Mouse (Mus musculus) G1E (cell line): ENCODE data around the gene Nop10. TPM values are rescaled to one million over a fixed set of nuclear protein-coding genes. Genes with fewer than 3 reads are reported as not detected.

Experiments used
- ATAC-seq: 2 replicates; pipeline ENCODE4 v1.8.0; 2016; ENCODE audit warnings: mild to moderate bottlenecking; ENCODE audit not compliant: insufficient number of reproducible peaks, poor library complexity, low FRiP score, severe bottlenecking; ENCODE audit errors: extremely low read depth
- DNase-seq: peaks from one replicate; pipeline ENCODE4 v3.0.0; 2012; ENCODE audit warnings: low spot score
- H3K27me3 ChIP-seq: 2 replicates; pipeline ENCODE4 v1.6.1; 2012; ENCODE audit warnings: mild to moderate bottlenecking, low read length, inconsistent platforms; ENCODE audit not compliant: insufficient read depth
- H3K36me3 ChIP-seq: replicated peaks from 2 replicates; pipeline ENCODE3; 2012; ENCODE audit warnings: mild to moderate bottlenecking, inconsistent platforms
- H3K4me1 ChIP-seq: 2 replicates; pipeline ENCODE4 v1.6.1; 2012; ENCODE audit warnings: low read depth, low read length, inconsistent platforms, mixed read lengths; ENCODE audit not compliant: insufficient read depth
- H3K4me3 ChIP-seq: 2 replicates; pipeline ENCODE4 v1.5.1; 2012; ENCODE audit warnings: low read depth, mild to moderate bottlenecking, inconsistent platforms, low read length, moderate library complexity, mixed read lengths
- H3K9me3 ChIP-seq: replicated peaks from 2 replicates; pipeline ENCODE4 v1.6.1; 2012; ENCODE audit warnings: inconsistent platforms
- CTCF ChIP-seq: IDR thresholded peaks from 2 replicates; pipeline ENCODE4 v1.5.1; 2012; ENCODE audit warnings: low read depth, low read length, inconsistent platforms, mixed read lengths
- GATA1 ChIP-seq: IDR thresholded peaks from 2 replicates; pipeline ENCODE4 v1.6.1; 2012; ENCODE audit warnings: borderline replicate concordance, low read length, inconsistent platforms, mixed read lengths
- GATA2 ChIP-seq: IDR thresholded peaks from 2 replicates; pipeline ENCODE4 v1.6.1; 2012; ENCODE audit warnings: low read depth, low read length, inconsistent platforms, borderline replicate concordance
- POLR2AphosphoS5 ChIP-seq: IDR thresholded peaks from 2 replicates; pipeline ENCODE4 v1.6.1; 2012; ENCODE audit warnings: low read depth, low read length, inconsistent platforms; ENCODE audit not compliant: insufficient replicate concordance
- TAL1 ChIP-seq: conservative IDR thresholded peaks from 2 replicates; pipeline ENCODE4 v1.6.1; 2012; ENCODE audit warnings: low read depth, low read length, inconsistent platforms, mixed read lengths
- polyA plus RNA-seq: library from polyadenylated mRNA; stranded (reverse); fragments of >175 nt; gene quantifications from 2 replicates; pipeline ENCODE4 v1.2.3, GENCODE M21; 2012
- total RNA-seq, 2 experiments: library from RNA; stranded (forward) in 1 of 2; stranded (reverse) in 1 of 2; fragments of 200-1000 nt in 1 of 2; fragments of >200 nt in 1 of 2; fragmentation: Nextera tagmentation in 1 of 2; gene quantifications; 2 replicates each; pipeline ENCODE4 v1.2.3; 2014 to 2017

The Nop10 gene
- total and polyA plus RNA-seq, 3 experiments = 34.5 to 240 (median 53.1) TPM

DNA sequence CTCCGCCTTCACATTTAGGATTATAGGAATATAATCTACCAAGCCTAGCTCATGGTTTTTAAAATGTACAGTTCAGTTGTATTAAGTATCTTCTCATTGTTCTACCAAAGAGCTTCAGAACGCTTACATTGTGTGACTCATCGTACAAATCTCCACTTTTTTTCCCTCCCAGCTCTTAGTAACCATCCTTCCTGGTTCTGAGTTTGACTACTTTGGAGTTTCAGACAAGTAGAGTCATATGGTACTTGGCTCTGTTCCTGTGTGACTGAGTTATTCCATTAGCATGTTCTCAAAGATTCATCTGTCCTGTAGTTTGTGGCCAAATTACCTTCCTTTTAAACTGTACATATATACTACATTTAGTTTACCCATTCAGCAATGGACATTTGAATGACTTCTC, 46.9 kb downstream of the Nop10 start:
- no peaks in the 10 kb centered on the region for H3K9me3 ChIP-seq
- no peaks in the 10 kb centered on the region for H3K36me3 ChIP-seq
- DNase-seq (no peak), ATAC-seq (no peak)
- H3K27me3 ChIP-seq = no peaks in the 10 kb centered on the region
- H3K4me3 ChIP-seq = no peak overlapping the region
- TF ChIP-seq TAL1 (no peak), GATA2 (no peak), CTCF (no peak), GATA1 (no peak), POLR2AphosphoS5 (no peak)
- no peaks in the 10 kb centered on the region; the same call in 1 of the 2 replicates for H3K4me1 ChIP-seq

DNA sequence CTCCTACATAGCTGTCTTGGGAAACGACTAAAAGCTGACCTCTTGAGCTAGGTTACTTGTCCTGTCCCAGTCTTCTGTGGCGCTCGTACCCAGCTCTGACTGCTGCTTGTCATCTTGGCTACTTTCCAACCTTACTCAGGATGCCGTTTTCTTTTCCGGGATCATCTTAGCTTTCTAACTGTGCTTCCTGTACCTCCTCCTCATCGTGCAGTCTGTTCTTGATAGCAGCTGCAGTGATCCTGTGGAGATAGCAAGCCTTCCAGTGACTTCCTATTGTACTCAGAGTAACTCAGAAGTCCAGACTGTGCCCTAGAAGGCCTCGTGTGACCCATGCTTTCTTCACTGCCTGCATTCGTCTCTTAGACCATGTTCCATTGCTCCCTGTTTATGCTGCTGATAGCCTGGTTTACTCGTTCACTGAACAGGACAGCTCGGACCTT, 47.5 kb downstream of the Nop10 start:
- Histone ChIP-seq H3K4me3 (no peak overlapping the region), H3K36me3 (no peaks in the 10 kb centered on the region)
- 0 out of 2 replicates have a peak, but pooled peaks have one; percentile 15 for ATAC-seq

More for the DNA sequence above, 47.5 kb downstream of the Nop10 start:
- Histone ChIP-seq H3K9me3 (no peaks in the 10 kb centered on the region), H3K4me1 (no peaks in the 10 kb centered on the region; the same call in 1 of the 2 replicates), H3K27me3 (no peaks in the 10 kb centered on the region)
- no peak for DNase-seq
- TF ChIP-seq GATA1 (no peak), TAL1 (no peak), CTCF (no peak), POLR2AphosphoS5 (no peak), GATA2 (no peak)

Other genes with a start within 250 kb of the Nop10 start
- gene Olfr1310, start 249.2 kb upstream of the Nop10 start, total RNA-seq (2014; fragmentation: Nextera tagmentation) = not detected in 2 replicates
- gene Olfr1310, start 249.2 kb upstream of the Nop10 start, total RNA-seq (2017) = under 0.01 TPM in 1 of 2 replicates, not detected in the other
- gene Olfr1310, start 249.2 kb upstream of the Nop10 start, polyA plus RNA-seq = not detected in 2 replicates
- gene Olfr1311, start 237.5 kb upstream of the Nop10 start, total RNA-seq (2014; fragmentation: Nextera tagmentation) = not detected in 2 replicates
- 0.12 and 0.16 TPM in 2 replicates for gene Olfr1311, start 237.5 kb upstream of the Nop10 start, total RNA-seq (2017)
- not detected in 2 replicates for gene Olfr1311, start 237.5 kb upstream of the Nop10 start, polyA plus RNA-seq
- gene Olfr1312, start 211.7 kb upstream of the Nop10 start, total RNA-seq (2014; fragmentation: Nextera tagmentation) = not detected in 2 replicates
- 0.11 and 0.23 TPM in 2 replicates for gene Olfr1312, start 211.7 kb upstream of the Nop10 start, total RNA-seq (2017)
- not detected in 2 replicates for gene Olfr1312, start 211.7 kb upstream of the Nop10 start, polyA plus RNA-seq
- gene Olfr1313, start 184.1 kb upstream of the Nop10 start, total RNA-seq (2014; fragmentation: Nextera tagmentation) = not detected in 2 replicates
- 0.11 and 0.12 TPM in 2 replicates for gene Olfr1313, start 184.1 kb upstream of the Nop10 start, total RNA-seq (2017)
- gene Olfr1313, start 184.1 kb upstream of the Nop10 start, polyA plus RNA-seq = not detected in 2 replicates
- gene Olfr1314, start 165.1 kb upstream of the Nop10 start, total RNA-seq (2014; fragmentation: Nextera tagmentation) = not detected in 2 replicates
- gene Olfr1314, start 165.1 kb upstream of the Nop10 start, total RNA-seq (2017) = 0.16 and 0.17 TPM in 2 replicates
- not detected in 2 replicates for gene Olfr1314, start 165.1 kb upstream of the Nop10 start, polyA plus RNA-seq
- not detected in 2 replicates for gene Olfr1315-ps1, start 146.5 kb upstream of the Nop10 start, total RNA-seq (2014; fragmentation: Nextera tagmentation)
- not detected in 2 replicates for gene Olfr1315-ps1, start 146.5 kb upstream of the Nop10 start, total RNA-seq (2017)
- not detected in 2 replicates for gene Olfr1315-ps1, start 146.5 kb upstream of the Nop10 start, polyA plus RNA-seq
- gene Olfr1316, start 126.9 kb upstream of the Nop10 start, total RNA-seq (2014; fragmentation: Nextera tagmentation) = not detected in 2 replicates
- 0.06 and 0.11 TPM in 2 replicates for gene Olfr1316, start 126.9 kb upstream of the Nop10 start, total RNA-seq (2017)
- gene Olfr1316, start 126.9 kb upstream of the Nop10 start, polyA plus RNA-seq = not detected in 2 replicates
- not detected in 2 replicates for gene Olfr1317, start 121.6 kb upstream of the Nop10 start, total RNA-seq (2014; fragmentation: Nextera tagmentation)
- 0.12 TPM in 1 of 2 replicates, not detected in the other for gene Olfr1317, start 121.6 kb upstream of the Nop10 start, total RNA-seq (2017)
- not detected in 2 replicates for gene Olfr1317, start 121.6 kb upstream of the Nop10 start, polyA plus RNA-seq
- gene Olfr1318, start 107.7 kb upstream of the Nop10 start, total RNA-seq (2014; fragmentation: Nextera tagmentation) = not detected in 2 replicates
- 0.12 and 0.16 TPM in 2 replicates for gene Olfr1318, start 107.7 kb upstream of the Nop10 start, total RNA-seq (2017)
- not detected in 2 replicates for gene Olfr1318, start 107.7 kb upstream of the Nop10 start, polyA plus RNA-seq
- gene Lpcat4, start 22.5 kb upstream of the Nop10 start, total RNA-seq (2014; fragmentation: Nextera tagmentation) = 20.2 and 24.4 TPM in 2 replicates
- 2.4 and 3.0 TPM in 2 replicates for gene Lpcat4, start 22.5 kb upstream of the Nop10 start, total RNA-seq (2017)
- gene Lpcat4, start 22.5 kb upstream of the Nop10 start, polyA plus RNA-seq = 52.9 and 54.2 TPM in 2 replicates
- gene Nutm1, start 2.6 kb upstream of the Nop10 start, total RNA-seq (2014; fragmentation: Nextera tagmentation) = not detected in 2 replicates
- 0.11 and 0.17 TPM in 2 replicates for gene Nutm1, start 2.6 kb upstream of the Nop10 start, total RNA-seq (2017)
- 0.04 TPM in 1 of 2 replicates, not detected in the other for gene Nutm1, start 2.6 kb upstream of the Nop10 start, polyA plus RNA-seq
- gene Slc12a6, start 3.9 kb downstream of the Nop10 start, total RNA-seq (2014; fragmentation: Nextera tagmentation) = 55.2 and 55.9 TPM in 2 replicates
- 46.6 and 50.5 TPM in 2 replicates for gene Slc12a6, start 3.9 kb downstream of the Nop10 start, total RNA-seq (2017)
- gene Slc12a6, start 3.9 kb downstream of the Nop10 start, polyA plus RNA-seq = 3.3 and 4.2 TPM in 2 replicates
- not detected in 2 replicates for gene Gm21985, start 4.4 kb downstream of the Nop10 start, total RNA-seq (2014; fragmentation: Nextera tagmentation)
- 0.16 and 0.64 TPM in 2 replicates for gene Gm21985, start 4.4 kb downstream of the Nop10 start, total RNA-seq (2017)
- not detected in 2 replicates for gene Gm21985, start 4.4 kb downstream of the Nop10 start, polyA plus RNA-seq
- gene Emc4, start 106.1 kb downstream of the Nop10 start, total RNA-seq (2014; fragmentation: Nextera tagmentation) = 111 and 115 TPM in 2 replicates
- 53.7 and 59.8 TPM in 2 replicates for gene Emc4, start 106.1 kb downstream of the Nop10 start, total RNA-seq (2017)
- gene Emc4, start 106.1 kb downstream of the Nop10 start, polyA plus RNA-seq = 30.9 and 34.5 TPM in 2 replicates
- 34.2 and 44.3 TPM in 2 replicates for gene Katnbl1, start 117.3 kb downstream of the Nop10 start, total RNA-seq (2014; fragmentation: Nextera tagmentation)
- 28.2 and 28.4 TPM in 2 replicates for gene Katnbl1, start 117.3 kb downstream of the Nop10 start, total RNA-seq (2017)
- 4.5 and 6.8 TPM in 2 replicates for gene Katnbl1, start 117.3 kb downstream of the Nop10 start, polyA plus RNA-seq
- gene Emc7, start 193.1 kb downstream of the Nop10 start, total RNA-seq (2014; fragmentation: Nextera tagmentation) = 14.4 and 15.0 TPM in 2 replicates
- gene Emc7, start 193.1 kb downstream of the Nop10 start, total RNA-seq (2017) = 9.7 and 11.9 TPM in 2 replicates
- gene Emc7, start 193.1 kb downstream of the Nop10 start, polyA plus RNA-seq = 1.1 and 1.8 TPM in 2 replicates
- gene Chrm5, start 218.8 kb downstream of the Nop10 start, total RNA-seq (2014; fragmentation: Nextera tagmentation) = not detected in 2 replicates
- not detected in 2 replicates for gene Chrm5, start 218.8 kb downstream of the Nop10 start, total RNA-seq (2017)
- gene Chrm5, start 218.8 kb downstream of the Nop10 start, polyA plus RNA-seq = not detected in 2 replicates
- 9.8 and 11.4 TPM in 2 replicates for gene Aven, start 231.0 kb downstream of the Nop10 start, total RNA-seq (2014; fragmentation: Nextera tagmentation)
- gene Aven, start 231.0 kb downstream of the Nop10 start, total RNA-seq (2017) = 25.5 and 29.7 TPM in 2 replicates
- 6.9 and 10.2 TPM in 2 replicates for gene Aven, start 231.0 kb downstream of the Nop10 start, polyA plus RNA-seq